Mouse (Mus musculus) embryonic fibroblast, embryonic 13.5 days (primary cell): Measurements from ENCODE around the gene Eif2b2. TPM values are rescaled to one million over a fixed set of nuclear protein-coding genes. Genes with fewer than 3 reads are reported as not detected.

ENCODE experiments used
- H3K27ac ChIP-seq: 2 replicates; pipeline ENCODE4 v1.5.1; 2012; ENCODE audit warnings: low read length, control low read depth, inconsistent platforms; ENCODE audit not compliant: insufficient read depth
- H3K4me1 ChIP-seq: 2 replicates; pipeline ENCODE4 v1.6.1; 2011; ENCODE audit warnings: low read length; ENCODE audit not compliant: control insufficient read depth, insufficient read depth
- H3K4me3 ChIP-seq: 2 replicates; pipeline ENCODE4 v1.5.1; 2011; ENCODE audit warnings: mild to moderate bottlenecking, control low read depth, low read length; ENCODE audit not compliant: insufficient read depth
- CTCF ChIP-seq: IDR thresholded peaks from 2 replicates; pipeline ENCODE4 v1.5.1; 2011; ENCODE audit warnings: mild to moderate bottlenecking, control low read depth, low read length, moderate library complexity, borderline replicate concordance; ENCODE audit not compliant: insufficient read depth
- POLR2A ChIP-seq: IDR thresholded peaks from 2 replicates; pipeline ENCODE4 v1.6.1; 2011; ENCODE audit warnings: low read depth, mild to moderate bottlenecking, control low read depth, low read length, moderate library complexity
- polyA plus RNA-seq: library from polyadenylated mRNA; stranded (reverse); fragments of >200 nt; gene quantifications from 2 replicates; pipeline ENCODE4 v1.2.4, GENCODE M21; 2011; ENCODE audit warnings: low read depth; ENCODE audit not compliant: missing spikeins, insufficient read length

Eif2b2 gene
- polyA plus RNA-seq, 1 experiment: 54.8 TPM

DNA sequence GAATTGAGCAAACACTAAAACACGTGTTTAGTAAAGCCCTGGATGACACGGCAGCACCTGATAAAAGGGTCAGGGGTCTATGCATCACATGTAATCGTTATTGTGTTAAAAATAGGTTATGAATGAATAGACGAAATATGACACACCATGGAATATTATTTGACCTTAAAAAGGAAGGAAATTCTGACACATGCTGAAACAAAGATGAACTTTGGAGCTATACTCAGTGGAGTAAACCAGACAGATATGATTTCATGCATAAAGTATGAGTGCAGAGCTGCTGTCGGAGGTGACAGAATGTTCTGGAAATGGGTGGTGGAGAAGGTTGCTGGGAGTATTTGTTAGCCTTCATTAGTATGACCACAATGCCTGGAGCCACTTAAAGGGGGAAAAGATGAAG lies 15.6 kb upstream of the Eif2b2 start:
- Histone ChIP-seq H3K4me1 (peaks cover 13% of the 10 kb centered on the region), H3K4me3 (no peak overlapping the region), H3K27ac (peak overlapping the region; percentile 58; the same call in 1 of the 2 replicates)
- TF ChIP-seq POLR2A (no peak), CTCF (no peak)

DNA sequence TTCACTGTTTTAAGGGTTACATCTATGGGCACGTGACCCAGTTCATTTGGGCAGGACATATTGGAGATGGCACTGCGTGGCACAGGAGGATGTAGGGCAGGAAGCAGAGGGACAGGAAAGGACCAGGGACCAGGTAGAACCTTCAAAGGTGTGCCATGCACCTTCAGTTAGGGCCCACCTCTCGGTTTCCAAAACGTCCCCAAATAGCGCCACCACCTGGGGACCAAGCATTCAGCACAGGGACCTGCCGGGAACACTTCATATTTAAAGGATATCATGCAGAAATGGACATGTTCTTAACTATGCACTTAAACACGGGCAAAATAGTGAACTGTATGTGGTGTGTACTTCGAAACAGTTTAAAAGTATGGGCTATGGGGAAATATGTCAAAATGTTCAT lies 15.2 kb upstream of the Eif2b2 start:
- Histone ChIP-seq H3K27ac (0 out of 2 replicates have a peak overlapping the region, but pooled peaks have one; percentile 58), H3K4me1 (peaks cover 13% of the 10 kb centered on the region), H3K4me3 (no peak overlapping the region)
- TF ChIP-seq POLR2A (no peak), CTCF (no peak)

DNA sequence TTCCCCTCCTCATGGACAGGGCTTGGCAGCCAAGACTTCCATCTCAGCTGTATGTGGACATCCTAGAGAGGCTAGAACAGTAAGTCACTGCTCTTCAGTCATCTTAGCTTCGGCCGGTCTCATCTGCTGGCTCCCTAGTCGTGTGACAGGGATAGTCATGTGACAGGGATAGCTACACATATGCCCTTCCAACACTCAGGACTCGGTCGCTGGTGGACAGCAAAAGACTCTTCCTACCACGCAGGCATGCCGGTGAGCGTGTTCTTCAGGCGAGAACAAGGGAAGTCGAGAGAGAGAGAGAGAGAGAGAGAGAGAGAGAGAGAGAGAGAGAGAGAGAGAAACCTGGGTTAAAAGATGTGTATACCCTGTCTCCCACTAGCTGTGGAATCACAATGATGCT lies 13.9 kb upstream of the Eif2b2 start:
- peaks cover 13% of the 10 kb centered on the region for H3K4me1 ChIP-seq
- TF ChIP-seq POLR2A (no peak), CTCF (no peak)
- no peak overlapping the region for H3K27ac ChIP-seq
- no peak overlapping the region for H3K4me3 ChIP-seq

DNA sequence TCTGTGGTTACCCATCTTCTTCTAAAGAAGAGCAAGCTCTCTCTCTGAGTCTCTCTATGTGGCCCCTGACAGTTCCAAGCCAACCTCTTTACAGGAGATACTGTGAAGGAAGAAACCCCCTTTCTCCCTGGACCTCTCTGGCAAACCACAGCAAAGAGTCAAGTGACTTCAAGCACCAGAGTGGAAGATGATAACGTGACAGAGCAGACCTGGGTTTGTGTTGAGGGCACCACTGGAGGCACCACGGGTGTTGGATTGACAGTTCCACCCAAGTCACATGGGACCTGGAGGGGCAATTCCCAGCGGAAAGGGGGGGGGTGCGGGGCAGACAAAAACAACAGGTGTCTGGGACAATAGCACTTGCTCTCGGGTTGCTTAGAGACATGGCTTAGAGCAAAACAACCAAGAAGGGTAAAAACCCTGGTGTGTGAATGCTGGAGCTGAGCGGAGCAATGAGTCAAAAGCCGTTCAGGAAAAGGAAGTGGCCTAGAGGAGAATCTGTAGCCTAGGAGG lies 10.5 kb upstream of the Eif2b2 start:
- TF ChIP-seq CTCF (no peak), POLR2A (no peak)
- Histone ChIP-seq H3K4me3 (no peak overlapping the region), H3K27ac (no peak overlapping the region), H3K4me1 (peaks cover 4% of the 10 kb centered on the region)

- Histone ChIP-seq H3K4me1 (no peaks in the 10 kb centered on the region), H3K4me3 (no peak overlapping the region), H3K27ac (no peak overlapping the region)
- TF ChIP-seq CTCF (no peak), POLR2A (no peak)
Observed at GRCm38 (mm10) chr12:85215031-85215430, 4.2 kb upstream of the Eif2b2 start.

DNA sequence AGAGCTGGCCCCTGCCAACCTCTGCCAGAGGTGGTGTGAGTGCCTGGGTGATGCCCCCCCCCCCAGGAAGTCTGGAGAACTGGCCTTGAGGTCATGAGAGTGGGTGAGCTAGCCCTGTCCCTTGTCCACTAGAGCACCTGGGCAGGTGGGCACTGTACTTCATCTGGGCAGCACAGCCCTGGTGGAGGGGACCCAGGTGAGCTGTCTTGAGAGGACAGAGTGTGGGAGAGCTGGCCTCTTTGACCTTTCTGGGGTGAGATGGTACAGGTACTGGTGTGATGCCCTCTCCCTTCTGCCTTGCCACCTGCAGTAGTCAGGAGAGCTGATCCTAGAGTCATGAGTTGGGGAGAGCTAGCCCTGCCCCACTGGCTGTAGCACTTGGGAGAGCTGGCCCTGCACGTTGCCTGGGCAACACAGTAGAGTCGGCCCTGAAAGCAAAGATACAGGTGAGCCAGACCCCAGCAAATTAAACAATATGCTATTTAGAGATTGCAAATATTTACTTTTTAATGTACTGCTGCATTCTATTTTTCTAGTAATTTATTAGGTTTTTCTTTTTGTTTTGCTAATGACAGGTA lies 1.5 kb upstream of the Eif2b2 start:
- H3K4me1 ChIP-seq: no peaks in the 10 kb centered on the region
- TF ChIP-seq POLR2A (no peak), CTCF (no peak)
- no peak overlapping the region for H3K27ac ChIP-seq
- no peak overlapping the region for H3K4me3 ChIP-seq

- Histone ChIP-seq H3K27ac (no peak overlapping the region), H3K4me3 (peak overlapping the region; percentile 80), H3K4me1 (no peaks in the 10 kb centered on the region)
- no peak for TF ChIP-seq POLR2A
- TF ChIP-seq CTCF: no peak; the same call in 1 of the 2 replicates
Observed at GRCm38 (mm10) chr12:85219905-85220290, 617 bp downstream of the Eif2b2 start.

DNA sequence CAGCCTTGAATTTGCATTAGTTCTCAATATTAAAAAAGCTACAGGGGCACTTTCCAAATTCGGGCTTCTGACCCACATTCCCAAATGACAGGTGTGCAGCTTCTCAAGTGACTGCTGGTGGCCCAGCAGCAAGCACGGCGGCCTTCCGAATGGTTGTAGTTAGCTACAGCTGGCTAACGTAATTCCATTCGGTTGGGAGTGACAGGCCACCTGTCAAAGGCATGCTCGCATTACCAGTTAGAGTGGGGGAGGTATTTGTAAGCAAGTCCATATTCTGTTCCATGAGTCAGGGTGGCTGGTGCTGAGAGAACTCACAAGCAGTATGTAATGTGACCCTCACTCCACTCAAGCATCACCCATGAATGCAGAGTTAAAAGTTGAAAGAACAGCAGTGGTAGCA lies 7.9 kb downstream of the Eif2b2 start:
- Histone ChIP-seq H3K4me1 (peaks cover 14% of the 10 kb centered on the region), H3K4me3 (no peak overlapping the region), H3K27ac (peak overlapping the region; percentile 63)
- TF ChIP-seq CTCF: no peak
- no peak for TF ChIP-seq POLR2A

GRCm38 (mm10) chr12:85227876-85228599 lies 8.8 kb downstream of the Eif2b2 start:
- H3K4me1 ChIP-seq: peaks cover 17% of the 10 kb centered on the region
- peak overlapping the region; percentile 63 for H3K27ac ChIP-seq
- no peak for TF ChIP-seq POLR2A
- TF ChIP-seq CTCF: no peak
- no peak overlapping the region for H3K4me3 ChIP-seq

DNA sequence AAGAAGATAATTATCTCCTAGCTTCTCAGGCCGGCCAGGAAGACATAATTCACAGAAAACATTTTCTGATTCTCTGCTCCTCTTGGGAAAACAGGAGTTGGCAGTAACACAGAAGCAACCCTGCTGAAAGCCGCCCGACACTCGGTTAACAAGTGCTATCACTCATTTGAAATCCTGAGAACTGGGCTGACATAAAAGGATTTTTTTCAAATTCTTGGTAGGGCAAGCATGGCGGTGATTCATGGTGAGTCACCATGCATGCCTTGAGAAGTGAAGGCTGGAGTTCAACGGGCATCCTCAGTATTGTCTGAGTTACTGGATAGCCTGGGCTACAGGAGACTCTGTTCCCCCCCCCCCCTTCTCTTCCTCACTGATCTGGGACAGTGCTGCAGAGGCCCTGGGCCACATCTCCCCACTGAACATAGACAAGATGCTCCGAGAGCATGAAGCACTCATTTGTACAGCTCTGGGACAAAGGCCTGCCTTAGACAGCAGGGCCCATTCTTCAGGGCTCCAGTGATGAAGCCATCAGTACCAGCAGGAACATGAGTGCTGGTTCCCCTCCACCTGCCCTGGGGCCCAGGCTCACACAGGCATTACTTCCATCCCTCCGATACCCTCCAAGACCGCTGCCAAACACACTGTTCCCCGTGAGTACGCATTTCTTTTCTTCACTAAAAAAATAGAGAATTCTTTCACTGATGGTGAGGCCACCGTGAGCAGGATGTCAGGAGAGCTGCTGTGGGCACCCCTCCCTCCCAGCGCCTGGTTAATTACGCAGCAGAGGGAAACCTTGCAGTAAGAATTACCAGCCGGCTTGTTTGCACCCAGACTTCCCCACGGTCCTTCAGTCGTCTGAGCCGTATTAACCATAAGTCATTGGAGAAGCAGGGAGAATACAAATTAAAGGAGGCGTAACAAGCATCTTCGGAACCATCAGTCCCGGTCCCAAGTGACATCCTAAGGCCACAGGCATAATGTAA lies 14.4 kb downstream of the Eif2b2 start:
- Histone ChIP-seq H3K4me1 (peaks cover 6% of the 10 kb centered on the region), H3K27ac (peak overlapping the region; percentile 19; the same call in 1 of the 2 replicates)
- no peak for TF ChIP-seq CTCF
- no peak for TF ChIP-seq POLR2A

More for the DNA sequence above, 14.4 kb downstream of the Eif2b2 start:
- H3K4me3 ChIP-seq: no peak overlapping the region
